Mouse (Mus musculus) olfactory bulb, adult 2 months (tissue): ENCODE data around the gene Polr2c.

Experiments
- CTCF ChIP-seq: fragments of 200-500 bp; IDR thresholded peaks from 2 replicates; pipeline ENCODE4 v1.5.1; 2012; ENCODE audit warnings: low read depth, mild to moderate bottlenecking, low read length, moderate library complexity; ENCODE audit not compliant: insufficient read depth
- POLR2A ChIP-seq: fragments of 200-500 bp; IDR thresholded peaks from 2 replicates; pipeline ENCODE4 v1.6.1; 2012; ENCODE audit warnings: mild to moderate bottlenecking, low read depth, low read length, moderate library complexity; ENCODE audit not compliant: insufficient read depth

DNA sequence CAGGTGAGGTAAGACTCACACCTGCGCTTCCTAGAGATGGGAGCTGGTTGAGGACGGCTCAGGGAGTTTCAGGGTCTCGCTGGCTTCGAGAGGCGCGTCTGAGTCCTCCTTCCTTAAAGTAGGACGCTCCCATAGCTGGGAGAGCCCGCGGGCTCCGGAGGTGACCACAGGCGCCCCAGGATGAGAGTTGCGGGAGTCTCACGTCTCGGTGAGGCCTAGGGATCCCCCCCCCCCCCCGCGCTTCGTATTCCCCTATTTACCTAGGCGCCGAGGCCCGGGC lies 18.6 kb downstream of the Polr2c start:
- no peak for TF ChIP-seq CTCF
- no peak for TF ChIP-seq POLR2A
